Mouse (Mus musculus): Measurements from ENCODE around the gene Vps25. TPM values are rescaled to one million over a fixed set of nuclear protein-coding genes. Genes with fewer than 3 reads are reported as not detected.

Vps25 gene
- total RNA-seq, 2 experiments from 2014 or later: 80.4 to 176 TPM

GRCm38 (mm10) chr11:101265906-101266305 lies 12.4 kb downstream of the Vps25 start:
- no peak for ATAC-seq (replicated peaks; ENCODE audit: poor library complexity, severe bottlenecking)

- no peak; the same call in 1 of the 2 replicates for ATAC-seq (replicated peaks; ENCODE audit: poor library complexity, severe bottlenecking)
Observed at GRCm38 (mm10) chr11:101269577-101270116, 16.1 kb downstream of the Vps25 start.

- no peak for ATAC-seq (replicated peaks; ENCODE audit: poor library complexity, severe bottlenecking)
Observed at GRCm38 (mm10) chr11:101272446-101272845, 18.9 kb downstream of the Vps25 start.

- ATAC-seq (replicated peaks; ENCODE audit: poor library complexity, severe bottlenecking): no peak
Observed at GRCm38 (mm10) chr11:101275309-101275708, 21.8 kb downstream of the Vps25 start.

GRCm38 (mm10) chr11:101276319-101277070 lies 23.0 kb downstream of the Vps25 start:
- ATAC-seq (replicated peaks; ENCODE audit: poor library complexity, severe bottlenecking): no peak

- peak; percentile 15; the same call in 1 of the 2 replicates for ATAC-seq (replicated peaks; ENCODE audit: poor library complexity, severe bottlenecking)
Observed at GRCm38 (mm10) chr11:101277381-101278222, 24.1 kb downstream of the Vps25 start.

- ATAC-seq (replicated peaks; ENCODE audit: poor library complexity, severe bottlenecking): peak; percentile 92
Observed at GRCm38 (mm10) chr11:101278223-101279192, 25.0 kb downstream of the Vps25 start, which contains the start of the genes Cntd1 and Coa3. Cntd1 (plus strand) TSS chr11:101279012. Coa3 (minus strand) TSS chr11:101279114.

- ATAC-seq (replicated peaks; ENCODE audit: poor library complexity, severe bottlenecking): peak; percentile 6; the same call in 1 of the 2 replicates
Observed at GRCm38 (mm10) chr11:101279193-101279569, 25.7 kb downstream of the Vps25 start.

- no peak for ATAC-seq (replicated peaks; ENCODE audit: poor library complexity, severe bottlenecking)
Observed at GRCm38 (mm10) chr11:101280837-101281236, 27.3 kb downstream of the Vps25 start.

GRCm38 (mm10) chr11:101282896-101283295 lies 29.4 kb downstream of the Vps25 start:
- no peak for ATAC-seq (replicated peaks; ENCODE audit: poor library complexity, severe bottlenecking)

- ATAC-seq (replicated peaks; ENCODE audit: poor library complexity, severe bottlenecking): no peak
Observed at GRCm38 (mm10) chr11:101283805-101284204, 30.3 kb downstream of the Vps25 start.

- ATAC-seq (replicated peaks; ENCODE audit: poor library complexity, severe bottlenecking): peak; percentile 93
Observed at GRCm38 (mm10) chr11:101287306-101287705, 33.8 kb downstream of the Vps25 start.

GRCm38 (mm10) chr11:101291231-101291630 lies 37.7 kb downstream of the Vps25 start:
- no peak for ATAC-seq (replicated peaks; ENCODE audit: poor library complexity, severe bottlenecking)

GRCm38 (mm10) chr11:101295191-101295590 lies 41.7 kb downstream of the Vps25 start:
- ATAC-seq (replicated peaks; ENCODE audit: poor library complexity, severe bottlenecking): no peak

- no peak for ATAC-seq (replicated peaks; ENCODE audit: poor library complexity, severe bottlenecking)
Observed at GRCm38 (mm10) chr11:101300881-101301280, 47.4 kb downstream of the Vps25 start.

GRCm38 (mm10) chr11:101301299-101302003 lies 47.9 kb downstream of the Vps25 start:
- peak; percentile 25 for ATAC-seq (replicated peaks; ENCODE audit: poor library complexity, severe bottlenecking)

- peak; percentile 97 for ATAC-seq (replicated peaks; ENCODE audit: poor library complexity, severe bottlenecking)
Observed at GRCm38 (mm10) chr11:101302004-101302798, 48.7 kb downstream of the Vps25 start, which contains the start of gene Becn1. Becn1 (minus strand) TSS chr11:101302286.

GRCm38 (mm10) chr11:101307744-101308143 lies 54.2 kb downstream of the Vps25 start:
- no peak for ATAC-seq (replicated peaks; ENCODE audit: poor library complexity, severe bottlenecking)
